Mouse (Mus musculus) MEL (cell line): ENCODE data around the gene Zfp131.

ENCODE experiments used
- CHD2 ChIP-seq: IDR thresholded peaks from 2 replicates; pipeline ENCODE4 v1.6.1; 2011; ENCODE audit warnings: low read length, improper control_type of control experiment
- CTCF ChIP-seq, 3 experiments: IDR thresholded peaks in 2 of 3; conservative IDR thresholded peaks in 1 of 3; 2 replicates each; pipeline ENCODE4 v1.5.1; 2011 to 2012; ENCODE audit warnings: low read length in 3 of 3, low read depth in 2 of 3, mild to moderate bottlenecking in 2 of 3, improper control_type of control experiment in 1 of 3, inconsistent platforms in 1 of 3, mixed read lengths in 1 of 3, moderate library complexity in 1 of 3; ENCODE audit not compliant: control insufficient read depth in 1 of 3, insufficient read depth in 1 of 3, poor library complexity in 1 of 3, severe bottlenecking in 1 of 3
- ELF1 ChIP-seq: IDR thresholded peaks from 2 replicates; pipeline ENCODE4 v1.6.1; 2014; ENCODE audit warnings: low read depth, mild to moderate bottlenecking, inconsistent platforms, low read length, improper control_type of control experiment, moderate library complexity
- EP300 ChIP-seq, 2 experiments: IDR thresholded peaks; 2 replicates each; pipeline ENCODE4 v1.6.1; 2011; ENCODE audit warnings: improper control_type of control experiment in 2 of 2, low read length in 2 of 2, low read depth in 1 of 2, mild to moderate bottlenecking in 1 of 2
- ETS1 ChIP-seq: IDR thresholded peaks from 2 replicates; pipeline ENCODE4 v1.6.1; 2012; ENCODE audit warnings: low read depth, mild to moderate bottlenecking, inconsistent platforms, low read length, improper control_type of control experiment, moderate library complexity
- GATA1 ChIP-seq: IDR thresholded peaks from 2 replicates; pipeline ENCODE4 v1.6.1; 2011; ENCODE audit warnings: low read depth, low read length, improper control_type of control experiment
- KAT2A ChIP-seq: conservative IDR thresholded peaks from 2 replicates; pipeline ENCODE4 v1.6.1; 2012; ENCODE audit warnings: low read depth, low read length, improper control_type of control experiment, inconsistent platforms
- MAFK ChIP-seq: IDR thresholded peaks from 2 replicates; pipeline ENCODE4 v1.6.1; 2011; ENCODE audit warnings: low read depth, mild to moderate bottlenecking, low read length, improper control_type of control experiment, borderline replicate concordance
- NRF1 ChIP-seq: IDR thresholded peaks from 2 replicates; pipeline ENCODE4 v1.6.1; 2014; ENCODE audit warnings: low read depth, mild to moderate bottlenecking, inconsistent platforms, low read length, improper control_type of control experiment, moderate library complexity; ENCODE audit not compliant: poor library complexity, insufficient read depth, severe bottlenecking
- POLR2A ChIP-seq, 2 experiments: IDR thresholded peaks; 2 replicates each; pipeline ENCODE4 v1.6.1; 2011 to 2012; ENCODE audit warnings: low read length in 2 of 2, mild to moderate bottlenecking in 2 of 2, control low read depth in 1 of 2, improper control_type of control experiment in 1 of 2, low read depth in 1 of 2, moderate library complexity in 1 of 2; ENCODE audit not compliant: control insufficient read depth in 1 of 2, insufficient read depth in 1 of 2, poor library complexity in 1 of 2

DNA sequence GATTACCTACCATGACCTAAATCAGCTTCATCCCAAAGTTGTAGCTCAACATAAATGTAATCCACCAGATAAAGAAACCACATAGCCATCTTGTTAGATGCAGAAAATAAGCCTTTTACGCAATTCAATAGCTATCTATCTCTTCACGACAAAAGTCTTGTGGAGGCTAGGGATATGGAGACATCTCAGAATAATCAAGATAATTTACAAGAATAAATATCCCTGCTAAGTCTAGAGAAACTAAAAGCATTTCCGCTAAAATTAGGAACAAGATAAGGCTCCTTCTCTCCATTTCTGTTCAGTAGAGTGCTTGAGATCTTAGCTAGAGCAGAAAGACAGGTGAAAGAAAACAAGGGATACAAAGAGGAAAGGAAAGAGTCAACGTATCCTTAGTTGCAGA is 43.8 kb downstream of the Zfp131 start:
- TF ChIP-seq POLR2A (IDR thresholded peaks at IDR 0.05; ENCODE audit: control insufficient read depth in 1 of 2, insufficient read depth in 1 of 2, low read depth in 1 of 2, low read length in 2 of 2, poor library complexity in 1 of 2) (no peak), MAFK (no peak), EP300 (IDR thresholded peaks at IDR 0.05; ENCODE audit: low read depth in 1 of 2, low read length in 2 of 2) (peak; percentile 76 to 77), CHD2 (no peak), CTCF (IDR thresholded peaks at IDR 0.05 in 2 of 3, conservative IDR thresholded peaks at IDR 0.05 in 1 of 3; ENCODE audit: control insufficient read depth in 1 of 3, insufficient read depth in 1 of 3, low read depth in 2 of 3, low read length in 3 of 3, poor library complexity in 1 of 3, severe bottlenecking in 1 of 3) (no peak), ELF1 (no peak), NRF1 (no peak), GATA1 (peak; percentile 81), ETS1 (peak; percentile 65), KAT2A (no peak)
